Mouse (Mus musculus) liver, adult 2 months (tissue): ENCODE measurements at regions not wholly inside any gene's neighbourhood (a gene's known extent, or its start where the extent isn't known, plus 50 kb on each side); places are given as distances from the start of the nearest gene placed in this dataset.

Experiments
- DNase-seq: peaks from one replicate; pipeline ENCODE4 v3.0.0-alpha.2; 2011; ENCODE audit warnings: low read depth, low spot score; ENCODE audit errors: extremely low read depth
- H3K27ac ChIP-seq: fragments of 200-500 bp; replicated peaks from 2 replicates; pipeline ENCODE4 v1.5.1; 2012; ENCODE audit warnings: low read depth, mild to moderate bottlenecking, control low read depth, inconsistent platforms, low read length; ENCODE audit not compliant: insufficient read depth
- H3K27me3 ChIP-seq: fragments of 200-500 bp; 2 replicates; pipeline ENCODE4 v1.6.1; 2012; ENCODE audit warnings: mild to moderate bottlenecking, moderate library complexity, low read length, inconsistent platforms; ENCODE audit not compliant: control insufficient read depth, insufficient read depth
- H3K36me3 ChIP-seq: fragments of 200-500 bp; 2 replicates; pipeline ENCODE4 v1.6.1; 2012; ENCODE audit warnings: low read length, inconsistent platforms; ENCODE audit not compliant: control insufficient read depth, insufficient read depth
- H3K4me1 ChIP-seq: fragments of 200-500 bp; 2 replicates; pipeline ENCODE4 v1.6.1; 2011; ENCODE audit warnings: low read length; ENCODE audit not compliant: control insufficient read depth, insufficient read depth
- H3K4me3 ChIP-seq: fragments of 200-500 bp; 2 replicates; pipeline ENCODE4 v1.5.1; 2011; ENCODE audit warnings: low read depth, mild to moderate bottlenecking, control low read depth, low read length, moderate library complexity; ENCODE audit not compliant: insufficient read depth
- H3K79me2 ChIP-seq: fragments of 200-500 bp; 2 replicates; pipeline ENCODE4 v1.6.1; 2012; ENCODE audit warnings: inconsistent platforms, mild to moderate bottlenecking, low read length, moderate library complexity; ENCODE audit not compliant: control insufficient read depth, insufficient read depth
- H3K9ac ChIP-seq: fragments of 200-500 bp; 2 replicates; pipeline ENCODE4 v1.6.1; 2012; ENCODE audit warnings: low read depth, mild to moderate bottlenecking, control low read depth, inconsistent platforms, low read length
- CTCF ChIP-seq: fragments of 200-500 bp; IDR thresholded peaks from 2 replicates; pipeline ENCODE4 v1.5.1; 2011; ENCODE audit warnings: low read depth, low read length, control low read depth
- POLR2A ChIP-seq: fragments of 200-500 bp; IDR thresholded peaks from 2 replicates; pipeline ENCODE4 v1.6.1; 2011; ENCODE audit warnings: low read length, control low read depth; ENCODE audit not compliant: insufficient read depth; ENCODE audit errors: extremely low read depth
- WGBS: fragments of 180-500 bp; shearing (Covaris S2); methylation state at CpG from one replicate; pipeline ENCODE4 v1.1.7; 2018; 5-methylcytosine and 5-hydroxymethylcytosine counted together

- no peak overlapping the region for H3K9ac ChIP-seq
- no peaks in the 10 kb centered on the region for H3K27me3 ChIP-seq
- no peak overlapping the region for H3K4me3 ChIP-seq
- H3K79me2 ChIP-seq = no peaks in the 10 kb centered on the region
- 79% methylated on average over 1 of the region's 1 CpGs for WGBS
- no peaks in the 10 kb centered on the region for H3K36me3 ChIP-seq
- no peak overlapping the region for H3K27ac ChIP-seq
- DNase-seq = no peak
- H3K4me1 ChIP-seq = no peaks in the 10 kb centered on the region
- TF ChIP-seq POLR2A = no peak
- no peak for TF ChIP-seq CTCF
These were observed 56.4 kb upstream of the Arglu1 start for GRCm38 (mm10) chr8:8746691-8747090.

DNA sequence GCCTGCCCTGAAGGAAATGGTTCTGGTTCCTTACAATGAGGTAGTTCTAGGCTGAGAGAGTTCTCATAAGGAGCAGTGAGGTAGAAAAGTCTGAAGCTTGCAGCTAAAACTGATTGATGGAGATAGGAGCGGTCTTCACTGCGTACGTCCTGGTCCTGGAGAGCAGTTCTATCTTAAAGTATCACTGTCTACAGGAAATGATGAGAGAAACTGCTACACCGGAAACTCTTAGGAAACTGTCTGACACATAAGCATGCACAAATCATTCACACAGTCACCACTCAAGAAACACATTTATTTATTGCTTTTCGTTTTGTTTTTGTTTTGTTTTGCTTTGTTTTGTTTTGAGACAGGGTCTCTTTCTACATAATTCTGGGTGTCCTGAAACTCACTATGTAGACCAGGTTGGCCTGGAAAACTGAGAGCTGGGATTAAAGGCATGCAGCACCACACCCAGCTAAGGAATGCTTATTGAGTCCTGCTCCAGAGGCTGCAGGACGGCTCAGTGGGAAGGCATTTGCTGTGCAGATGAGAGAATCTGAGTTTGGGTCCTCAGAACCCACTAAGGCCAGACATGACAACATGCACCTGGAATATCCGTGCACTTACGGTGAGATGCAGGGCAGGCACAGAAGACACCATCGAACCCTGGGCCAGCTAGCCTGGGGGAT, 55.4 kb upstream of the Arglu1 start:
- H3K9ac ChIP-seq = no peak overlapping the region
- H3K27ac ChIP-seq = no peak overlapping the region
- no peaks in the 10 kb centered on the region for H3K36me3 ChIP-seq
- no peak for TF ChIP-seq POLR2A
- TF ChIP-seq CTCF = no peak
- no peak overlapping the region for H3K4me3 ChIP-seq
- no peaks in the 10 kb centered on the region for H3K27me3 ChIP-seq
- 82% methylated on average over 9 of the region's 9 CpGs for WGBS
- H3K79me2 ChIP-seq = no peaks in the 10 kb centered on the region
- DNase-seq = no peak
- no peaks in the 10 kb centered on the region for H3K4me1 ChIP-seq
